Mouse (Mus musculus): Measurements from ENCODE around the gene Kbtbd4. TPM values are rescaled to one million over a fixed set of nuclear protein-coding genes. Genes with fewer than 3 reads are reported as not detected.

Kbtbd4 gene
- total and polyA plus RNA-seq, 3 experiments, result 19.5 to 21.7 (median 20.5) TPM

DNA sequence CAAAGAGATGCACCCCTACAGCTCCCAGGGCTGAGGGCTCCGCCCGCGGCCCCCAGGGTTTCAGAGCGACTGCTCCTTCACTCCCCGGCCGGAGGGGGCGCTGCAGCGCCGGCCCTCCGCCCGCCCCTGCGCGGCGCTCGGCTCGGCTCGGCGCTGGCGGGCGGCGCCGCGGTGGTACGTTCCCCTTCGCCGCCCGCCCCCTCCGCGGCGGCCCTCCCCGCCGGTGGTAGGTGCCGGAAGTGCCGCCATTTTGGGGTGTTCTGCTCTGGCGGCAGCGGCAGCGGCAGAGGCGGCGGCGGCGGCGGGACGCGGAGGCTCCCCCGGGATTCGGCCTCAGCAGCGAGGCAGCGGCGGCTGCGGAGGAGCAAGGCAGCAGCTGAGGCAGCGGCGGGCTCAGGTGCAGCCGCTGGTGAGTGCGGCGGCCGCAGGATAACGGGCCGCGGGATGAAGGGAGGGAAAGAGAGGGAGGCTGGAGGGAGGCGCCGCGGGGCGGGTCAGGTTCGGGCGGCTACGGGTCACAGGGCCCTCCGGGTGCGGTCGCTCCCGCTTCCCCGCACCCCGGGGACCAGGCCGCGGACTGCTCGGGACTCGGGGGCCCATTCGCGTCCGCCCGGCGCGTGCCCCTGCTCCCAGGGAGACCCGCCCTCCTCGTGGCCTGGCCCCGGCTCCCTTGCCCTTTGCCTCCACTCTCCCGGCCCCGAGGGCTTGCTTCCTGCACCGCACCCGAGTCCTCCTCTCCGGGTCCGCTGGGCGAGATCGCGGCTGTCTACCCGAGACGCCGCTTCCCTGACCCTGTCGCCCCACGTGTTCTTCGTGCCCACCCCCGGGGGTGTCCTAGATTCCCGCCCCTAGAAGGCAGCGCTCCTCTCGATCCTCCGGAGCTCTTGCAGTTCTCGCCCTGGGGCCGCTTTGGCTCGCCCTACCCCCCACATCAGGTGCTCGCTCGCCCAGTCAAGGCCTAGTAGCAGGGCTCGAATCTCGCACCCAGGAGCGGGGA lies 36.0 kb downstream of the Kbtbd4 start, which contains the start of gene Celf1 (continued):
- no peak for TF ChIP-seq ZMIZ1 (IDR thresholded peaks at IDR 0.05; ENCODE audit: low read depth, low read length)

DNA sequence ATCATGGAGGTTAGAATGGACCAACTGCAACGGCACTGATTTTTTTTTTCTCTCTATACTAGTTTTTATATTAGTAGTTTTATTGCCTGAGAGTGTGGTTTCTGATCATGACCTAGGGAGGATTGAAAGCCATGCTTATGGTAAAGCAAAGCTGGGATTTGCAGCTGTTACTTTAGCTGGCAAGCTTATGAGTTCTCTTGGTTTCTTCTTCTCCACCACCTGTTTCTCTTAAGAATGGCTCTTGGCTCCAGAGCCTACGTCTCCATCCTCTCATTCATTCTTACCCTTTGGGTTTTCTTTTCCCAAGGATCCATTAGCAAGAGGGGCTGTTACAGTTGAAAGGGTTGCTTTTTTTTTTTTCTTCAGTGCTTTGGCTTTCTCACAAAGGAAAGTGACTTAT lies 37.2 kb downstream of the Kbtbd4 start:
- H3K79me2 ChIP-seq (replicated peaks; ENCODE audit: control insufficient read depth, extremely low read depth, insufficient read depth, poor library complexity, severe bottlenecking), result peaks cover 64% of the 10 kb centered on the region
- peaks cover 6 to 45% of the 10 kb centered on the region in 2 experiments for H3K4me1 ChIP-seq (ENCODE audit: control insufficient read depth in 1 of 2, insufficient read depth in 2 of 2)
- peaks cover 3 to 17% of the 10 kb centered on the region in 2 experiments for H3K36me3 ChIP-seq (replicated peaks in 1 of 2; ENCODE audit: control insufficient read depth in 1 of 2, insufficient read depth in 1 of 2, low read length in 1 of 2)
- H3K9me3 ChIP-seq (replicated peaks; ENCODE audit: low read length), result no peaks in the 10 kb centered on the region
- no peak overlapping the region for H3K27ac ChIP-seq (ENCODE audit: insufficient read depth, low read depth)
- no peak for DNase-seq (ENCODE audit: extremely low read depth)
- no peaks in the 10 kb centered on the region for H3K27me3 ChIP-seq (replicated peaks)
- peak overlapping the region; percentile 95; the same call in 1 of the 2 replicates for H3K9ac ChIP-seq (ENCODE audit: insufficient read depth, low read depth)
- H3K4me3 ChIP-seq (replicated peaks in 1 of 3; ENCODE audit: low read depth in 2 of 3, low read length in 2 of 3, poor library complexity in 1 of 3), result peak overlapping the region in 2 of 3 experiments; percentile 80 to 82
- TF ChIP-seq NELFE (IDR thresholded peaks at IDR 0.05; ENCODE audit: low read depth, low read length), result no peak
- no peak for TF ChIP-seq PAX5 (IDR thresholded peaks at IDR 0.05; ENCODE audit: low read length)
- TF ChIP-seq ZNF384 (IDR thresholded peaks at IDR 0.05; ENCODE audit: low read depth, low read length), result no peak
- no peak for TF ChIP-seq RAD21 (IDR thresholded peaks at IDR 0.05; ENCODE audit: low read depth, low read length)
- no peak for TF ChIP-seq MYC (IDR thresholded peaks at IDR 0.05; ENCODE audit: low read depth, low read length)
- no peak for TF ChIP-seq USF1 (IDR thresholded peaks at IDR 0.05; ENCODE audit: low read depth, low read length)
- TF ChIP-seq GABPA (IDR thresholded peaks at IDR 0.05; ENCODE audit: insufficient replicate concordance, low read depth, low read length), result no peak
- TF ChIP-seq NRF1 (IDR thresholded peaks at IDR 0.05; ENCODE audit: low read depth, low read length), result no peak
- TF ChIP-seq E2F4 (IDR thresholded peaks at IDR 0.05; ENCODE audit: insufficient replicate concordance, low read depth, low read length), result no peak
- TF ChIP-seq RCOR1 (conservative IDR thresholded peaks at IDR 0.05; ENCODE audit: low read depth, low read length), result no peak
- H3K4me2 ChIP-seq (ENCODE audit: insufficient read depth, low read depth, poor library complexity, severe bottlenecking), result peak overlapping the region; percentile 80
- dilution Hi-C loops (cut with MboI; ENCODE audit: extremely low pct_ligation_motif_present, extremely low pct_unique_long_range_greater_than_20kb, low sequenced_read_pairs), result no loop called here
- in situ Hi-C loops (cut with MboI; ENCODE audit: low pct_ligation_motif_present, low pct_unique_long_range_greater_than_20kb, low sequenced_read_pairs), result no loop called here

DNA sequence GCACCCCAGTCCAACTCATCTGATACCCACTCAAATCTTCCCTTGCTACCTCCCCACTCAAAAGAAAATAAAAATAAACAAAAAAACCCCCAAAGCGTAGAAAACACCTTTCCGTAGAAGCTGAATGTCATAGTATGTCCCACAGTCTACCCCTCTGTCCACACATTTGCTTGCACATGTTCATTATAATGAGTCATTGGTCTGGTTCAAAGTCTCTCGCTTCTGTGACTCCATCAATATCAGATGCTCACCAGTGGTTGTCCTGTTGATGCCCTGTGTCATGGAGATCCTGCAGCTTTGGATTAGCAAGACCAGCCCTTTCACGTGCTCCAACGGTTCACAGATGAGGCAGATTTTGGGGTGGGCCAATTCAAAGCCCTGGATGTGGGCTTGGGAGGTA lies 45.6 kb downstream of the Kbtbd4 start:
- H3K4me1 ChIP-seq (ENCODE audit: control insufficient read depth in 1 of 2, insufficient read depth in 2 of 2), result peaks cover 5 to 16% of the 10 kb centered on the region in 2 experiments; a peak in 3 of 4 replicates
- H3K9me3 ChIP-seq (replicated peaks; ENCODE audit: low read length), result no peaks in the 10 kb centered on the region
- peaks cover 81% of the 10 kb centered on the region for H3K79me2 ChIP-seq (replicated peaks; ENCODE audit: control insufficient read depth, extremely low read depth, insufficient read depth, poor library complexity, severe bottlenecking)
- in situ Hi-C loops (cut with MboI; ENCODE audit: low pct_ligation_motif_present, low pct_unique_long_range_greater_than_20kb, low sequenced_read_pairs) (no loop called here), dilution Hi-C loops (cut with MboI; ENCODE audit: extremely low pct_ligation_motif_present, extremely low pct_unique_long_range_greater_than_20kb, low sequenced_read_pairs) (no loop called here)
- peaks cover 7 to 46% of the 10 kb centered on the region in 2 experiments for H3K36me3 ChIP-seq (replicated peaks in 1 of 2; ENCODE audit: control insufficient read depth in 1 of 2, insufficient read depth in 1 of 2, low read length in 1 of 2)
- H3K4me3 ChIP-seq (replicated peaks in 1 of 3; ENCODE audit: low read depth in 2 of 3, low read length in 2 of 3, poor library complexity in 1 of 3), result no peak overlapping the region
- H3K9ac ChIP-seq (ENCODE audit: insufficient read depth, low read depth), result no peak overlapping the region
- no peak for TF ChIP-seq ETS1 (conservative IDR thresholded peaks at IDR 0.05; ENCODE audit: low read depth, low read length)
- no peak for TF ChIP-seq ZC3H11A (IDR thresholded peaks at IDR 0.05; ENCODE audit: low read depth, low read length)
- no peak for DNase-seq (ENCODE audit: extremely low read depth)
- H3K4me2 ChIP-seq (ENCODE audit: insufficient read depth, low read depth, poor library complexity, severe bottlenecking), result no peak overlapping the region
- no peaks in the 10 kb centered on the region for H3K27me3 ChIP-seq (replicated peaks)
- no peak overlapping the region for H3K27ac ChIP-seq (ENCODE audit: insufficient read depth, low read depth)

Measured in CH12.LX (cell line).